Mouse (Mus musculus) NIH3T3 (cell line): Measurements from ENCODE around the gene Bnc1.

ENCODE experiments used
- DNase-seq: peaks from one replicate; pipeline ENCODE4 v3.0.0-alpha.2; 2012; ENCODE audit warnings: low read depth

The Bnc1 gene

DNA sequence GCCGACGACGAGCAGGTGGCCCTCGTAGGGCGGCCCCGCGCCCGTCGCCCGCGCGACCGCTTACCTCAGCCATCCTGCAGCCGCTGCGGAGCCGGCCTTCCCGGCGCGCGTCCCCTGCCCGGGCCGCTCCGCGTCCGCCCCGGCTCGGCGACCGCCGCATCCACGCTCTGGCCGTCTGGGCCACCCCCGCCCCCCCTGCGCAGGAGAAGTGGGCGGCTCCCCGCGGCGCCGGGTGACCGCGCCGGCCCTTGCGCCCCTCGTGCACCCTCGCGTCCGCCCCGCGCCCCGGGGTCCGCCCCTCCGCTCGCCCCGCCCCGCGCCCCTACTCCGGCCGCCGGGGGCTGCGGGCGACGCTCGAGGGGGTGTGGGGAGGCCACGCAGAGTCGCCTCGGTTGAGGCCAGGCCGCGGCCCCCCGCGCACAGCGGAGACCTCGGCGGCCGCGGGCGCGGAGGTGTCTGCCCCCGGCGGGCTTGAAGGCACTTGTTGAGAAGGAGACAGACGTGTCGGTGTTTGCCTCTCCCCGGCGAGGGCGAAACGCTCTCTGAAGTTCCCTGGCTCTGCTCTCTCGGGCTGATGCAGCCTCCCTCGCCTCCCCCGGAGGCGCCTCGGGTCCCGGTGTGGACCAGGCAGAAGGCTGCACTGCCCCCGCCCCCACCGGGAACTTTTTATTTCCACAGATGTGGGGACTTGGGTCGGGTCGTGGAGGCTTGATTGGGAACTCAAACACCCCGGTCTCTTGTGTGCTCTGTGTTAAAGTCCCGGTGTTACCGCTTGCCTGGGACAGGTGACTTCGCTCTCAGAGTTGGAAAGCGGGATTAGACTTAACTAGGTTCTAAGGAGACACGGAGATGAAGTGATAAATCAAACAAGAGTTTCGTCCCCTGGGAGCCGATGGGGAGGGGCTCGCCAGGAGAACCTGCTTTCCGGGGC is at the start of gene Bnc1:
Gene Bnc1 (minus strand): TSS at position 162 of the 931 bp plus-strand sequence.
- DNase-seq = peak; percentile 50

DNA sequence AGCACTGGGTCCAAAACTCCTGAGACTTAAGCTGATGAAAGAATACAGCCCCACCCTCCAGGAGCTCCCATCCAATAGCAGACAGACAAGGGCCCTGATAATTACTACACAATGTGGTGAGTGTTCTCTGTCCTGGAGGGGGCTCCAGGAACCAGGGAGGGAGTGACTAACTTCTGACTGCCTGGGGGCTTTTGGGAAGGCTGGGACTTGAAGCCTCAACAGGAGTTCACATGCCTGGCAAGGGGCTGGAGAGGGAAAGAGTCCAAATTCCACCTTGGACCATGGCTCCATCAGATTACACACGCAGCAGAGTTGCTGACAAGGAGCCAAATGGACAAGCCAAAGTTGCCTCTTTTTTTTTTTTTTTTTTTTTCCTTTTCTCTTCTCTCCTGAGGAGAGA is 41.3 kb upstream of the Bnc1 start:
- peak; percentile 90 for DNase-seq

DNA sequence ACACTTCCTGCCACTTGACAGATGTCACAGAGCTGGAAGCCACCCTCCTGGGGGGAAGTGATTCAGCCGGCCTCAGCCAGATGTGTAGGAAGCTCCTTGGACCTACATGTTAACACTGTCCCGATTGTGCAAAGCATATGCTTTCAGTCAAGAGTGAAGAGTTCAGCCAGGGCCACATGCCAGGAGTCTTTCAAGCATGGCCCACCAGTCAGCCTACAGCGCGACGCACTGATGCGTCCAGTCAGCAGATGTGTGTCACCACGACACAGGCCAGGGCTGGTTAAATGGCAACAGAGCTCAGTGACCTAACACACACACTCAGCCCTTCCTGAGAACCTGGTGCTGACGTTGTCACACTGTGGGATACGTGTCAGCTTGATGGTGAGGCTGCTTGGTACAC is 37.6 kb upstream of the Bnc1 start:
- DNase-seq = peak; percentile 81

DNA sequence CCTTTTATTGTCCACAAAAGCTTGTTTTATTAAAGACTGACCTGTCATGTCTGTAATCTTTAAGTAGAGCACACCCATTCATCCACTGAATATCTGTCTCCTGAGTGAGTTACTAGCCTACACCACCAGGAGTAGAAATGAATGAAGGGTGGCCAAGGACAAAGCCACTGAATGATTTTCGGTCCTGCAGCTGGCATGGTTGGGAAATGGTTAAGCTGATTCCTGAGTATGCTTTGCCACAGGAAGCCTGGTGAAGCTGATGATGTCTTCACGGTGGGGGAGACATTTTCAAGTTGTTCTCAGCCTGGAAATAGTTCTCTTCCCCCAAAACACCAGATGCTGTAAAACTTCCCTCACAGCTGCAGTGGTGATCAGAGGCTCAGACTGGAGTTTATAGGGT is 33.7 kb upstream of the Bnc1 start:
- DNase-seq = no peak

DNA sequence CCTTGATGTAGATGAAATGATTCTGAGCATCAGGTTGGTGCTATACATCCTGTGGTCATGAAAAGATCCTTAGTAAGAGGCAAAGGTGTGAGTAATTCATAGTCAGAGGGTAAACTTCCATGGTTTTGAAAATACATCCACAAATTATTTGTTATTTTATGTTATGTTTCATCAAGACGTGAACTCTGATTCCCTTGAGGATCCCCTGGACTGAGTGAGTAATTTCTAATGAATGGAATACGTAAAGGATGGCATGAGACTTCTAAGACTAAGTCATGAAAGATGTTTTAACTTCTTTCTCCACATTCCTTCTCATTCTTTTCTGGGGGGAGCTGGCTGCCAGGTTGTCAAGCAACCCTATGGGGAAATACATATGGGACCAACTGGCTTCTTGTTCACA is 31.6 kb upstream of the Bnc1 start:
- peak; percentile 90 for DNase-seq

DNA sequence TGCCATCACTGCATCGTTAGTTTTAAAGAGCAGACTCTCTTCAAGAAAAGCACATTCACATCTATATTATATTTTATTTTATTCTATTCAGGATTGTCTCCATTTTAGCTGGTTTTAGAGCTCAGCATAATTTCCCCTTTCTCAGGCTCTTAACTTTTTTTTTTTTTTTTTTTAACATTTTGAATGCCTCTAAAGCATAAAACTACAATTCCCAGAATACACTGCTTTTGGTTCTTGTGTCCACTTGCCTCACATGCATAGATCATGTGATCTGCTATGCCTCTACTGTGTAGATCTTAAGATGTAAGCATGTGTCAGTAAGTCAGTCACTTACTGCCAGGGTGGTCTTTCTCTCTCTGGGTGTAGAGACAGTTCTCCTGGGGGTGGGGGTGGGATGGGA is 30.3 kb upstream of the Bnc1 start:
- DNase-seq = no peak

DNA sequence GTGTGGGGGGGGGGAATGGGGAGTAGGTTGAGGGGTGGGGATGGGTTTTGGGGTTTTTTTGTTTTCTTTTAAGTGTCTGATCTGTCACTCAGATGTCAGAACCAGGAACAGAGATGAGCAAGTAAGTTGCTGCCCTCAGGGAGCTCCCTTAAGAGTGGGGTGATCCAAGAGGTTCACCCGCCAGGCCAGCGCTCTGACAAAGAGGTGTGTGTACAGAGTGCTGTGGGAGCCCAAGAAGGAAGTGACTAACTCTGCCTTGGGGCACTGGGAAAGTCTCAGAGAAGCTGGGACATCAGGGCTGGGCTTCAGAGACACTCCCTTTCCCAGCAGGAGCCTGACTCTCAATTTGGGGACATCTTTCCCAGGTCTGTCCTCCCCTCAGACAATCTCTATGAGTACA is 25.9 kb upstream of the Bnc1 start:
- DNase-seq = no peak

GRCm38 (mm10) chr7:82016751-82017710 is 24.9 kb upstream of the Bnc1 start:
- peak; percentile 75 for DNase-seq

DNA sequence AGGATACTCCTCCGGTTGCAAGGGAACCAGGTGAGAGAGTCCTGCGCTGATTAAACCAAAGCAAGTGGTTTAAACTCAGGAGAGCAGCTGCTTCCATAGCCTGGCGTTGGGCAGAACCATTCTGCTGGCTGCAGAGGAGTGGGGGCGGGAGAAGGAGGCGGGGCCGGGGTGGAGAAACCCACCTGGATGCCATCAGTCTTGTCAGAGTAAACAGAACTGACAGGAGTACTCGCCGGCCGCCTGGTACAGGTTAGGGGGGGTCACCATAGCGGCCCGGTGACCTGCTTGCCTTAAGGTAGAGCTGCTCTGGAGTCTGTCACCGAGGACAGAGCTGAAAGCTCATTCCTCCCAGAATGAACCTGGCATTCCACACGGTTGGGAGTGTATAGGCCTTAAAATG is 20.4 kb upstream of the Bnc1 start:
- no peak for DNase-seq

GRCm38 (mm10) chr7:82011534-82012401 is 19.7 kb upstream of the Bnc1 start:
- no peak for DNase-seq

- DNase-seq = peak; percentile 78
These were observed 15.1 kb upstream of the Bnc1 start for GRCm38 (mm10) chr7:82007151-82007550.

GRCm38 (mm10) chr7:82004228-82004627 is 12.1 kb upstream of the Bnc1 start:
- DNase-seq = no peak

DNA sequence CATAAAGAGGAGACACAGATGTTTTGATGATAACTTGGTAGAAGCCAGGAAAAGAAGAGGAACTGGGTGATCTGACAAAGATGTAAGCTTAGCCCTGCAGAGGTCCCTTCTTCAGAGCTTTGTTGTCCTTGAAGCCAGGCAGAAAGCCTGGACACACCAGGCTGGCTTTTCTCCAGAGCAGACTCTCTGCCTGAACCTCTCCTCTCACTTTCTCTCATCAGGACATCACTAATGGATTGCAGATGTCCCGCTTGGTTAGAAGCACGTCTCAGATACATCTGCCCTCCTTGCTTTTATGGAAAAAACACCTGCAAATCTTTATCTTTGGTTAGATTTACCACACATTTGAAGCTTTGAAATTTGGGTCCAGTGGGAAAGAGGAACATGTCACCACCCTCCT is 7.7 kb upstream of the Bnc1 start:
- DNase-seq = peak; percentile 73

DNA sequence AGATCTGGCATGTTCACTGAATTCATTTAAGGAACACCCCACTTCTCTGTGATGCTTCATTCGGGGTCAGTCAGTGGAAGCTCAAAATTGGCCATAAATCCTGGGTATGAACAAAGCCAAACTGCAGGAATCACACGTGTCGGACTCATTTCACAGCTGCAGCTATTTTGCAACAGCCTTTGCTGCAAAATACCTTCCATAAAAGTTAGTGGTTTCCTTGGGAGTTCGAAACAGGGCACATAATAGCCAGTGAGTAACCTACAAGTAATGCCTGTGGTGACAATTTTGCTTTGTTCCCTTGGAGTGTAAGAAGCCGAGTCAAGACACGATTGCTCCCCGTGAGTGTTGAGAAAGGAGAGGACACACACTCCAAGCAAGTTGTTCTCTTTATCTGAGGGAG is 7.3 kb upstream of the Bnc1 start:
- peak; percentile 80 for DNase-seq

GRCm38 (mm10) chr7:81995975-81996374 is 3.9 kb upstream of the Bnc1 start:
- peak; percentile 56 for DNase-seq

DNA sequence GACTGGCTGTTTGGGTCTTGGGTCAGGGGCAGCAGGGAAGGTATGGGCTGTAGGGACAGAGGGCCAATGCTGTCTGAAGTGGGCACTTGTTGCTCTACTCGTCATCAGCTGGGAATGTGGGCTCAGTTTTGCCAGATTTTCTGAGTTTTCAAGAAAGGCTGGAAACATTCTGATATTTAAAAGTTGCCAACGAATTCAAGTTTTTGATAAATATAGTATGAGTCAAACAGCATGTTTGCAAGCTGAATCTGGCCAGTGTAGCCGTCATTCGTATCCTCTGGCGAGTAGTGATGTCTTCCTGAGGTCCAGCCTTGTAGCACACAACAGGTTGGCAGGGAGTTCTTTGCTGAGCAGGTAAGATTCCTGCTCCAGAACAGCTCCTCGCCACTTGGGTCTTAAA is 3.0 kb upstream of the Bnc1 start:
- DNase-seq = peak; percentile 76

DNA sequence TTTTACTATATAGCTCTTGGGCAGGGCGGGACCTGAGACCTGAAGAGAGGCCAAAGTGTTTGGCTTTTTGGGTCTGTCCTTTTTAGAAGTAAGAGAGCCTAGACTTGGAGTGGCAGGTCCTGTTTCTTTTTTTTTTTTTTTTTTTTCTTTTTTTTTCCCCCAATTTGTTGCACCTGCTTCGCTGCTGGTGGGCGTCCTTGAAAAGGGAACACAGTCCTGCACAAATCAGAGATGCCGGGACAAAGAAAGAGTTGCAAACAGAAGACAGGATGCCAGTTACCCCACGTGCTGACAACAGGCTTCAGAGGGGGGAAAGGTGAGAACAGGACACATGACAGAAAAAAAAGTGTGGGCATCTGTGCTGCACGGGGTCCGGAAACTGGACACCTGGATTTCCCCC is 1.0 kb upstream of the Bnc1 start:
- no peak for DNase-seq

- DNase-seq = peak; percentile 17
These were observed 456 bp downstream of the Bnc1 start for GRCm38 (mm10) chr7:81991611-81992061.

DNA sequence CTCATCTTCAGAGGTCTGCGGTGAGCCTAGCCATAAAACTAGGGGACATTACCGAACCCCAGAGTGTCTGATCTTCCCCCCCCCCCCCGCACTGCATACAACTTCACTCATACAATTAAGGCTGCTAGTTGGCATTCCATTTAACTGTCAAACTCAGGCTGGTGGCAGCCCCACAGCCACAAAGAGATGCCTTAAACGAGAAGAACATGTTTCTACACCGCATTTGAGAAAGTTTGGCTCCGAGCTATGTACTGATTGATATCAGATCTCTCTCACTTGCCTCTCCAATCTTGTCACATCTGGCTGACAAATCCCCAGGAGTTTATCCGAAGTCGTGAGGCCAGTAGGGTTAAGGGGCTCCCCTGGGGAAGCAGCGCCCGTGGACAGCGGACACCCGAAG is 976 bp downstream of the Bnc1 start:
- DNase-seq = no peak

GRCm38 (mm10) chr7:81983651-81984050 is 8.4 kb downstream of the Bnc1 start:
- peak; percentile 75 for DNase-seq

- DNase-seq = no peak
These were observed 13.8 kb downstream of the Bnc1 start for GRCm38 (mm10) chr7:81978304-81978703.

GRCm38 (mm10) chr7:81974616-81975015 is 17.5 kb downstream of the Bnc1 start:
- DNase-seq = no peak
